Mouse (Mus musculus): ENCODE data around the gene Hoxc8. TPM values are rescaled to one million over a fixed set of nuclear protein-coding genes. Genes with fewer than 3 reads are reported as not detected.

The Hoxc8 gene
- polyA plus RNA-seq, 1 experiment from 2014 or later, result 2.5 TPM

GRCm38 (mm10) chr15:102999183-102999831 is 8.9 kb downstream of the Hoxc8 start:
- H3K27me3 ChIP-seq (ENCODE audit: control insufficient read depth, insufficient read depth, low read length), result peaks cover 98% of the 10 kb centered on the region
- H3K9ac ChIP-seq (ENCODE audit: low read length), result peak overlapping the region; percentile 69
- H3K27ac ChIP-seq (ENCODE audit: low read length), result peak overlapping the region; percentile 74
- no peaks in the 10 kb centered on the region for H3K36me3 ChIP-seq (ENCODE audit: control insufficient read depth, insufficient read depth, low read length)
- ATAC-seq (ENCODE audit: insufficient read depth, low FRiP score), result peak; percentile 83; the same call in 1 of the 2 replicates
- H3K9me3 ChIP-seq (replicated peaks; ENCODE audit: control insufficient read depth, low read length), result no peaks in the 10 kb centered on the region
- H3K4me2 ChIP-seq (ENCODE audit: low read depth, low read length), result peak overlapping the region; percentile 70
- peak overlapping the region; percentile 49 for H3K4me3 ChIP-seq (replicated peaks; ENCODE audit: low read length)
- peaks cover 17% of the 10 kb centered on the region for H3K4me1 ChIP-seq (ENCODE audit: control insufficient read depth, insufficient read depth, low read length)
- 2% methylated on average over 32 of the region's 33 CpGs for WGBS

- peak; percentile 51; the same call in 1 of the 2 replicates for ATAC-seq (ENCODE audit: insufficient read depth, low FRiP score)
- WGBS, result 6% methylated on average over 11 of the region's 11 CpGs
- Histone ChIP-seq H3K4me2 (ENCODE audit: low read depth, low read length) (peak overlapping the region; percentile 70), H3K9me3 (replicated peaks; ENCODE audit: control insufficient read depth, low read length) (no peaks in the 10 kb centered on the region), H3K9ac (ENCODE audit: low read length) (no peak overlapping the region), H3K27ac (ENCODE audit: low read length) (peak overlapping the region; percentile 74), H3K4me1 (ENCODE audit: control insufficient read depth, insufficient read depth, low read length) (peaks cover 17% of the 10 kb centered on the region), H3K27me3 (ENCODE audit: control insufficient read depth, insufficient read depth, low read length) (peaks cover 98% of the 10 kb centered on the region), H3K4me3 (replicated peaks; ENCODE audit: low read length) (peak overlapping the region; percentile 49), H3K36me3 (ENCODE audit: control insufficient read depth, insufficient read depth, low read length) (no peaks in the 10 kb centered on the region)
Observed at GRCm38 (mm10) chr15:102999955-103000354, 9.5 kb downstream of the Hoxc8 start.

GRCm38 (mm10) chr15:103000501-103000901 is 10.1 kb downstream of the Hoxc8 start:
- Histone ChIP-seq H3K9me3 (replicated peaks; ENCODE audit: control insufficient read depth, low read length) (no peaks in the 10 kb centered on the region), H3K27ac (ENCODE audit: low read length) (no peak overlapping the region), H3K36me3 (ENCODE audit: control insufficient read depth, insufficient read depth, low read length) (no peaks in the 10 kb centered on the region), H3K9ac (ENCODE audit: low read length) (peak overlapping the region; percentile 66), H3K4me3 (replicated peaks; ENCODE audit: low read length) (peak overlapping the region; percentile 30), H3K4me2 (ENCODE audit: low read depth, low read length) (peak overlapping the region; percentile 70), H3K27me3 (ENCODE audit: control insufficient read depth, insufficient read depth, low read length) (peaks cover 97% of the 10 kb centered on the region), H3K4me1 (ENCODE audit: control insufficient read depth, insufficient read depth, low read length) (peaks cover 17% of the 10 kb centered on the region)
- ATAC-seq (ENCODE audit: insufficient read depth, low FRiP score), result no peak
- WGBS, result 9% methylated on average over 24 of the region's 24 CpGs

- Histone ChIP-seq H3K36me3 (ENCODE audit: control insufficient read depth, insufficient read depth, low read length) (no peaks in the 10 kb centered on the region), H3K27me3 (ENCODE audit: control insufficient read depth, insufficient read depth, low read length) (peaks cover 97% of the 10 kb centered on the region), H3K27ac (ENCODE audit: low read length) (no peak overlapping the region), H3K4me3 (replicated peaks; ENCODE audit: low read length) (no peak overlapping the region), H3K9ac (ENCODE audit: low read length) (no peak overlapping the region), H3K9me3 (replicated peaks; ENCODE audit: control insufficient read depth, low read length) (no peaks in the 10 kb centered on the region), H3K4me1 (ENCODE audit: control insufficient read depth, insufficient read depth, low read length) (peaks cover 17% of the 10 kb centered on the region), H3K4me2 (ENCODE audit: low read depth, low read length) (peak overlapping the region; percentile 70; the same call in 1 of the 2 replicates)
- ATAC-seq (ENCODE audit: insufficient read depth, low FRiP score), result no peak
- WGBS, result 51% methylated on average over 2 of the region's 2 CpGs
Observed at GRCm38 (mm10) chr15:103001370-103001769, 11.0 kb downstream of the Hoxc8 start.

- Histone ChIP-seq H3K9ac (ENCODE audit: low read length) (no peak overlapping the region), H3K27ac (ENCODE audit: low read length) (peak overlapping the region; percentile 65; the same call in 1 of the 2 replicates), H3K4me3 (replicated peaks; ENCODE audit: low read length) (no peak overlapping the region), H3K4me2 (ENCODE audit: low read depth, low read length) (no peak overlapping the region), H3K9me3 (replicated peaks; ENCODE audit: control insufficient read depth, low read length) (no peaks in the 10 kb centered on the region), H3K36me3 (ENCODE audit: control insufficient read depth, insufficient read depth, low read length) (no peaks in the 10 kb centered on the region), H3K27me3 (ENCODE audit: control insufficient read depth, insufficient read depth, low read length) (peaks cover 99% of the 10 kb centered on the region), H3K4me1 (ENCODE audit: control insufficient read depth, insufficient read depth, low read length) (peaks cover 17% of the 10 kb centered on the region)
- WGBS, result 28% methylated on average over 4 of the region's 4 CpGs
- ATAC-seq (ENCODE audit: insufficient read depth, low FRiP score), result no peak
Observed at GRCm38 (mm10) chr15:103002156-103002555, 11.7 kb downstream of the Hoxc8 start.

GRCm38 (mm10) chr15:103002821-103003448 is 12.5 kb downstream of the Hoxc8 start:
- WGBS, result 14% methylated on average over 13 of the region's 13 CpGs
- Histone ChIP-seq H3K9me3 (replicated peaks; ENCODE audit: control insufficient read depth, low read length) (no peaks in the 10 kb centered on the region), H3K27ac (ENCODE audit: low read length) (peak overlapping the region; percentile 65; the same call in 1 of the 2 replicates), H3K4me3 (replicated peaks; ENCODE audit: low read length) (no peak overlapping the region), H3K4me1 (ENCODE audit: control insufficient read depth, insufficient read depth, low read length) (peaks cover 17% of the 10 kb centered on the region), H3K27me3 (ENCODE audit: control insufficient read depth, insufficient read depth, low read length) (peaks cover 98% of the 10 kb centered on the region), H3K36me3 (ENCODE audit: control insufficient read depth, insufficient read depth, low read length) (no peaks in the 10 kb centered on the region), H3K4me2 (ENCODE audit: low read depth, low read length) (no peak overlapping the region; the same call in 1 of the 2 replicates), H3K9ac (ENCODE audit: low read length) (no peak overlapping the region)
- no peak for ATAC-seq (ENCODE audit: insufficient read depth, low FRiP score)

- Histone ChIP-seq H3K9ac (ENCODE audit: low read length) (peak overlapping the region; percentile 8; the same call in 1 of the 2 replicates), H3K4me1 (ENCODE audit: control insufficient read depth, insufficient read depth, low read length) (peaks cover 5% of the 10 kb centered on the region; the same call in 1 of the 2 replicates), H3K9me3 (replicated peaks; ENCODE audit: control insufficient read depth, low read length) (no peaks in the 10 kb centered on the region), H3K27me3 (ENCODE audit: control insufficient read depth, insufficient read depth, low read length) (peaks cover 94% of the 10 kb centered on the region), H3K4me2 (ENCODE audit: low read depth, low read length) (peak overlapping the region; percentile 8), H3K27ac (ENCODE audit: low read length) (peak overlapping the region; percentile 75), H3K4me3 (replicated peaks; ENCODE audit: low read length) (no peak overlapping the region), H3K36me3 (ENCODE audit: control insufficient read depth, insufficient read depth, low read length) (no peaks in the 10 kb centered on the region)
- ATAC-seq (ENCODE audit: insufficient read depth, low FRiP score), result 0 out of 2 replicates have a peak, but pooled peaks have one; percentile 24
- WGBS, result 4% methylated on average over 17 of the region's 17 CpGs
Observed at GRCm38 (mm10) chr15:103005308-103005707, 14.9 kb downstream of the Hoxc8 start.

GRCm38 (mm10) chr15:103005797-103006196 is 15.4 kb downstream of the Hoxc8 start:
- Histone ChIP-seq H3K4me2 (ENCODE audit: low read depth, low read length) (peak overlapping the region; percentile 8), H3K9me3 (replicated peaks; ENCODE audit: control insufficient read depth, low read length) (no peaks in the 10 kb centered on the region), H3K9ac (ENCODE audit: low read length) (peak overlapping the region; percentile 8; the same call in 1 of the 2 replicates), H3K4me3 (replicated peaks; ENCODE audit: low read length) (no peak overlapping the region), H3K36me3 (ENCODE audit: control insufficient read depth, insufficient read depth, low read length) (no peaks in the 10 kb centered on the region), H3K27ac (ENCODE audit: low read length) (peak overlapping the region; percentile 75), H3K4me1 (ENCODE audit: control insufficient read depth, insufficient read depth, low read length) (peaks cover 2% of the 10 kb centered on the region; the same call in 1 of the 2 replicates), H3K27me3 (ENCODE audit: control insufficient read depth, insufficient read depth, low read length) (peaks cover 94% of the 10 kb centered on the region)
- no peak for ATAC-seq (ENCODE audit: insufficient read depth, low FRiP score)
- WGBS, result 18% methylated on average over 5 of the region's 5 CpGs

GRCm38 (mm10) chr15:103006326-103006725 is 15.9 kb downstream of the Hoxc8 start:
- H3K27ac ChIP-seq (ENCODE audit: low read length), result peak overlapping the region; percentile 75; the same call in 1 of the 2 replicates
- WGBS, result 26% methylated on average over 1 of the region's 1 CpGs
- no peak for ATAC-seq (ENCODE audit: insufficient read depth, low FRiP score)
- no peaks in the 10 kb centered on the region for H3K36me3 ChIP-seq (ENCODE audit: control insufficient read depth, insufficient read depth, low read length)
- H3K9me3 ChIP-seq (replicated peaks; ENCODE audit: control insufficient read depth, low read length), result no peaks in the 10 kb centered on the region
- no peak overlapping the region for H3K9ac ChIP-seq (ENCODE audit: low read length)
- H3K4me2 ChIP-seq (ENCODE audit: low read depth, low read length), result peak overlapping the region; percentile 8; the same call in 1 of the 2 replicates
- H3K4me1 ChIP-seq (ENCODE audit: control insufficient read depth, insufficient read depth, low read length), result no peaks in the 10 kb centered on the region
- no peak overlapping the region for H3K4me3 ChIP-seq (replicated peaks; ENCODE audit: low read length)
- H3K27me3 ChIP-seq (ENCODE audit: control insufficient read depth, insufficient read depth, low read length), result peaks cover 94% of the 10 kb centered on the region
